Mouse (Mus musculus): ENCODE data around the gene Gm20441. TPM values are rescaled to one million over a fixed set of nuclear protein-coding genes. Genes with fewer than 3 reads are reported as not detected.

The Gm20441 gene
- total RNA-seq, 4 experiments from 2014 or later: not detected

Other genes with a start within 250 kb of the Gm20441 start
- 1 to 10 TPM in 2 of 4 experiments, under 1 TPM in 2; 0.79 to 1.6 (median 0.97) TPM for gene Lrrc75b, start 220.6 kb downstream of the Gm20441 start, total RNA-seq (2022)
- not detected for gene Ggt1, start 219.3 kb downstream of the Gm20441 start, total RNA-seq (2022)
- gene Ggt5, start 191.6 kb downstream of the Gm20441 start, total RNA-seq (2022): 1 to 10 TPM; 3.4 to 4.9 (median 4.9) TPM
- gene Susd2, start 136.9 kb downstream of the Gm20441 start, total RNA-seq (2022): 1 to 10 TPM in 3 of 4 experiments, under 1 TPM in 1; 0.98 to 2.2 (median 1.7) TPM
- 10 to 100 TPM; 15.5 to 22.0 (median 20.8) TPM for gene Cabin1, start 16.6 kb downstream of the Gm20441 start, total RNA-seq (2022)
- gene Ddt, start 7.5 kb downstream of the Gm20441 start, total RNA-seq (2022): 100 to 1,000 TPM in 1 of 4 experiments, 10 to 100 TPM in 3; 83.6 to 103 (median 88.3) TPM
- 1 to 10 TPM; 3.0 to 5.6 (median 5.0) TPM for gene Gstt3, start 460 bp upstream of the Gm20441 start, total RNA-seq (2022)
- gene Gstt1, start 17.6 kb upstream of the Gm20441 start, total RNA-seq (2022): 10 to 100 TPM; 15.7 to 26.4 (median 22.1) TPM
- gene Gstt4, start 41.6 kb upstream of the Gm20441 start, total RNA-seq (2022): not detected
- gene Gstt2, start 56.5 kb upstream of the Gm20441 start, total RNA-seq (2022): 10 to 100 TPM in 3 of 4 experiments, 1 to 10 TPM in 1; 7.3 to 16.9 (median 13.2) TPM
- gene Mif, start 79.3 kb upstream of the Gm20441 start, total RNA-seq (2022): 100 to 1,000 TPM; 216 to 258 (median 253) TPM
- under 1 TPM in 2 of 4 experiments, not detected in 2; 0.34 to 0.35 TPM for gene Derl3, start 112.5 kb upstream of the Gm20441 start, total RNA-seq (2022)
- gene Smarcb1, start 140.7 kb upstream of the Gm20441 start, total RNA-seq (2022): 10 to 100 TPM; 17.3 to 25.0 (median 21.4) TPM
- 1,000 to 10,000 TPM; 1,724 to 2,176 (median 1,900) TPM for gene Chchd10, start 152.2 kb upstream of the Gm20441 start, total RNA-seq (2022)
- gene Mmp11, start 155.5 kb upstream of the Gm20441 start, total RNA-seq (2022): 1 to 10 TPM; 4.1 to 7.8 (median 4.6) TPM
- gene Gm867, start 159.7 kb upstream of the Gm20441 start, total RNA-seq (2022): not detected
- gene Vpreb3, start 162.1 kb upstream of the Gm20441 start, total RNA-seq (2022): not detected
- gene Gm5134, start 173.6 kb upstream of the Gm20441 start, total RNA-seq (2022): not detected

Measured in heart, adult 8-10 months (tissue).